In genomic region chr11:98922851-98923711, GRCm38 (mm10) we compare ENCODE assay signal across 9 mouse cellular contexts. TPM values are rescaled to one million over a fixed set of nuclear protein-coding genes. Genes with fewer than 3 reads are reported as not detected.
A peak's percentile ranks its signal among the peaks of the same experiment; 100 is the strongest.
DNase-seq lines count a peak whose midpoint lies in the region; ATAC-seq and TF ChIP-seq lines count a peak whose summit lies in the region.
"Not testable (repeated sequence)": the region's sequence is repeated elsewhere in the genome, so short reads cannot be mapped to it uniquely, and the experiment has no call there.
"Had no signal": no experiment of that assay in that cellular context is flagged by ENCODE, and none has a peak within 500 bp of the region (broad histone marks: within the 10 kb centered on the region; RNA-seq: fewer than 3 reads in every experiment).

No protein-coding gene starts in this region.

- DNase-seq in G1E (ENCODE audit: low spot score); heart, postnatal 0 days (ENCODE audit: low spot score): not testable (repeated sequence)
- DNase-seq in embryonic facial prominence, embryonic 10.5 days (ENCODE audit: low spot score) = peak; percentile 70
- peak; percentile 52 for DNase-seq in lung, postnatal 36 days

- peak overlapping the region; percentile 35; the same call in 1 of the 2 replicates for H3K4me3 ChIP-seq in G1E (ENCODE audit: low read depth, low read length)
- H3K4me3 ChIP-seq in embryonic facial prominence, embryonic 10.5 days = peak overlapping the region; percentile 22; the same call in 1 of the 2 replicates
- not testable (repeated sequence) for H3K4me3 ChIP-seq in heart, postnatal 0 days (ENCODE audit: low read depth, low read length); intestine, embryonic 16.5 days (ENCODE audit: low read length); limb, embryonic 13.5 days; stomach, embryonic 14.5 days (ENCODE audit: low read depth, low read length)

- H3K36me3 ChIP-seq in G1E (replicated peaks) = peaks cover 80% of the 10 kb centered on the region
- H3K36me3 ChIP-seq in embryonic facial prominence, embryonic 10.5 days (replicated peaks) = peaks cover 54% of the 10 kb centered on the region
- peaks cover 13% of the 10 kb centered on the region; the same call in 1 of the 2 replicates for H3K36me3 ChIP-seq in heart, postnatal 0 days (replicated peaks; ENCODE audit: control insufficient read depth, insufficient read depth, low read length)
- H3K36me3 ChIP-seq in intestine, embryonic 16.5 days (ENCODE audit: control insufficient read depth, insufficient read depth, low read length) = not testable (repeated sequence)
- peaks cover 26% of the 10 kb centered on the region for H3K36me3 ChIP-seq in limb, embryonic 13.5 days
- H3K36me3 ChIP-seq in stomach, embryonic 14.5 days (ENCODE audit: control insufficient read depth, insufficient read depth, low read length) = peaks cover 25% of the 10 kb centered on the region

- not testable (repeated sequence) for TF ChIP-seq EP300 in heart, postnatal 0 days (IDR thresholded peaks at IDR 0.05; ENCODE audit: low read depth)

- ATAC-seq in G1E (ENCODE audit: extremely low read depth, insufficient number of reproducible peaks, low FRiP score, poor library complexity, severe bottlenecking); heart, postnatal 0 days (ENCODE audit: insufficient read depth, low read depth): not testable (repeated sequence)
- ATAC-seq in frontal cortex, adult (ENCODE audit: low TSS enrichment) = peak; percentile 48; the same call in 1 of the 2 replicates
- peak; percentile 62 for ATAC-seq in intestine, embryonic 16.5 days
- peak; percentile 72 for ATAC-seq in limb, embryonic 13.5 days (ENCODE audit: low FRiP score, low read depth)
- ATAC-seq in stomach, embryonic 14.5 days (ENCODE audit: insufficient number of reproducible peaks, insufficient read depth, low FRiP score, low read depth) = peak; percentile 74; the same call in 1 of the 2 replicates

- H3K27me3 ChIP-seq in G1E (ENCODE audit: insufficient read depth, low read length); embryonic facial prominence, embryonic 10.5 days (replicated peaks; ENCODE audit: low read depth, poor library complexity, severe bottlenecking); heart, postnatal 0 days (ENCODE audit: control insufficient read depth, insufficient read depth, low read length); intestine, embryonic 16.5 days (replicated peaks; ENCODE audit: control insufficient read depth, insufficient read depth, low read length); limb, embryonic 13.5 days; stomach, embryonic 14.5 days (ENCODE audit: control insufficient read depth, insufficient read depth, low read length): not testable (repeated sequence)

- 42% methylated on average over 16 of the region's 16 CpGs for WGBS in embryonic facial prominence, embryonic 10.5 days
- 58% methylated on average over 16 of the region's 16 CpGs for WGBS in heart, postnatal 0 days
- WGBS in intestine, embryonic 16.5 days = 36% methylated on average over 16 of the region's 16 CpGs
- WGBS in limb, embryonic 13.5 days = 11% methylated on average over 16 of the region's 16 CpGs
- 26% methylated on average over 16 of the region's 16 CpGs for WGBS in stomach, embryonic 14.5 days

- not testable (repeated sequence) for H3K4me2 ChIP-seq in heart, postnatal 0 days (ENCODE audit: low read depth, low read length); intestine, embryonic 16.5 days (ENCODE audit: low read depth, low read length)
- peak overlapping the region; percentile 49 for H3K4me2 ChIP-seq in limb, embryonic 13.5 days (replicated peaks)
- H3K4me2 ChIP-seq in stomach, embryonic 14.5 days (replicated peaks; ENCODE audit: low read depth, low read length) = 0 out of 2 replicates have a peak overlapping the region, but pooled peaks have one; percentile 3

- peaks cover 91% of the 10 kb centered on the region for H3K4me1 ChIP-seq in G1E (ENCODE audit: insufficient read depth, low read depth, low read length)
- H3K4me1 ChIP-seq in embryonic facial prominence, embryonic 10.5 days = peaks cover 66% of the 10 kb centered on the region
- peaks cover 33% of the 10 kb centered on the region for H3K4me1 ChIP-seq in heart, postnatal 0 days (ENCODE audit: control insufficient read depth, insufficient read depth)
- peaks cover 46% of the 10 kb centered on the region for H3K4me1 ChIP-seq in intestine, embryonic 16.5 days (ENCODE audit: control insufficient read depth, insufficient read depth, low read length)
- peaks cover 68% of the 10 kb centered on the region for H3K4me1 ChIP-seq in limb, embryonic 13.5 days
- peaks cover 42% of the 10 kb centered on the region for H3K4me1 ChIP-seq in stomach, embryonic 14.5 days (ENCODE audit: control insufficient read depth, insufficient read depth, low read length)

- H3K27ac ChIP-seq in embryonic facial prominence, embryonic 10.5 days (replicated peaks) = peak overlapping the region; percentile 88
- peak overlapping the region; percentile 37 for H3K27ac ChIP-seq in heart, postnatal 0 days (ENCODE audit: low read depth)
- peak overlapping the region; percentile 75 for H3K27ac ChIP-seq in intestine, embryonic 16.5 days (ENCODE audit: low read length)
- H3K27ac ChIP-seq in limb, embryonic 13.5 days = peak overlapping the region; percentile 94
- peak overlapping the region; percentile 96 for H3K27ac ChIP-seq in stomach, embryonic 14.5 days (ENCODE audit: low read length)

- H3K9ac ChIP-seq in heart, postnatal 0 days (replicated peaks; ENCODE audit: low read depth, low read length); intestine, embryonic 16.5 days (ENCODE audit: low read depth, low read length); limb, embryonic 13.5 days; stomach, embryonic 14.5 days (replicated peaks; ENCODE audit: low read depth, low read length): not testable (repeated sequence)

- TF ChIP-seq CTCF in G1E (IDR thresholded peaks at IDR 0.05; ENCODE audit: low read depth, low read length); heart, postnatal 0 days (IDR thresholded peaks at IDR 0.05; ENCODE audit: low read depth): not testable (repeated sequence)

- not testable (repeated sequence) for H3K9me3 ChIP-seq in G1E (replicated peaks); embryonic facial prominence, embryonic 10.5 days; heart, postnatal 0 days (replicated peaks; ENCODE audit: control insufficient read depth, low read length); intestine, embryonic 16.5 days (ENCODE audit: control insufficient read depth, low read length); limb, embryonic 13.5 days; stomach, embryonic 14.5 days (ENCODE audit: control insufficient read depth, low read depth, low read length)

RNA-seq across cellular contexts. Expression of gene Rara, which starts 4.5 kb away (rescaled TPM):
- total RNA-seq in G1E (2014; fragmentation: Nextera tagmentation) (109 and 110 TPM in 2 replicates), G1E (2017) (16.9 and 17.1 TPM in 2 replicates)
- 84.4 and 103 TPM in 2 replicates for polyA plus RNA-seq in G1E (2012)
- polyA plus RNA-seq in embryonic facial prominence, embryonic 10.5 days (2016; fragmentation: Nextera tagmentation; extraction: Ambion mirVana) = 34.0 and 35.6 TPM in 2 replicates
- 24.0 and 36.2 TPM in 2 replicates for total RNA-seq in heart, postnatal 0 days (2014; rRNA removed; ENCODE audit: low replicate concordance)
- polyA plus RNA-seq in heart, postnatal 0 days (2015; fragmentation: Nextera tagmentation; extraction: Ambion mirVana) = 14.7 and 15.8 TPM in 2 replicates
- polyA plus RNA-seq in intestine, embryonic 16.5 days (2015; fragmentation: Nextera tagmentation; extraction: Ambion mirVana) = 28.2 and 31.2 TPM in 2 replicates
- 46.5 and 49.8 TPM in 2 replicates for polyA plus RNA-seq in limb, embryonic 13.5 days (2015; fragmentation: Nextera tagmentation; extraction: Ambion mirVana)
- 54.0 and 56.8 TPM in 2 replicates for polyA plus RNA-seq in stomach, embryonic 14.5 days (2014; fragmentation: Nextera tagmentation; extraction: Ambion mirVana)

RNA-seq across cellular contexts. Expression of gene Cdc6, which starts 15.5 kb away (rescaled TPM):
- total RNA-seq in G1E (2014; fragmentation: Nextera tagmentation) (60.7 and 84.9 TPM in 2 replicates), G1E (2017) (52.7 and 63.4 TPM in 2 replicates)
- polyA plus RNA-seq in G1E (2012) = 3.4 and 4.1 TPM in 2 replicates
- 65.1 and 69.1 TPM in 2 replicates for polyA plus RNA-seq in embryonic facial prominence, embryonic 10.5 days (2016; fragmentation: Nextera tagmentation; extraction: Ambion mirVana)
- total RNA-seq in heart, postnatal 0 days (2014; rRNA removed; ENCODE audit: low replicate concordance) = 1.4 and 2.2 TPM in 2 replicates
- polyA plus RNA-seq in heart, postnatal 0 days (2015; fragmentation: Nextera tagmentation; extraction: Ambion mirVana) = 4.2 and 4.5 TPM in 2 replicates
- polyA plus RNA-seq in intestine, embryonic 16.5 days (2015; fragmentation: Nextera tagmentation; extraction: Ambion mirVana) = 18.9 and 23.0 TPM in 2 replicates
- 31.4 and 32.3 TPM in 2 replicates for polyA plus RNA-seq in limb, embryonic 13.5 days (2015; fragmentation: Nextera tagmentation; extraction: Ambion mirVana)
- polyA plus RNA-seq in stomach, embryonic 14.5 days (2014; fragmentation: Nextera tagmentation; extraction: Ambion mirVana) = 31.4 and 32.6 TPM in 2 replicates

RNA-seq across cellular contexts. Expression of gene Wipf2, which starts 59.6 kb away (rescaled TPM):
- 25.4 and 29.9 TPM in 2 replicates for total RNA-seq in G1E (2014; fragmentation: Nextera tagmentation)
- total RNA-seq in G1E (2017) = 2.8 and 3.1 TPM in 2 replicates
- 21.5 and 23.9 TPM in 2 replicates for polyA plus RNA-seq in G1E (2012)
- 5.0 and 5.4 TPM in 2 replicates for polyA plus RNA-seq in embryonic facial prominence, embryonic 10.5 days (2016; fragmentation: Nextera tagmentation; extraction: Ambion mirVana)
- 3.4 and 6.2 TPM in 2 replicates for total RNA-seq in heart, postnatal 0 days (2014; rRNA removed; ENCODE audit: low replicate concordance)
- polyA plus RNA-seq in heart, postnatal 0 days (2015; fragmentation: Nextera tagmentation; extraction: Ambion mirVana) = 1.5 and 1.8 TPM in 2 replicates
- 3.4 and 3.5 TPM in 2 replicates for polyA plus RNA-seq in intestine, embryonic 16.5 days (2015; fragmentation: Nextera tagmentation; extraction: Ambion mirVana)
- polyA plus RNA-seq in limb, embryonic 13.5 days (2015; fragmentation: Nextera tagmentation; extraction: Ambion mirVana) = 4.9 and 5.4 TPM in 2 replicates
- 6.8 and 7.1 TPM in 2 replicates for polyA plus RNA-seq in stomach, embryonic 14.5 days (2014; fragmentation: Nextera tagmentation; extraction: Ambion mirVana)

RNA-seq across cellular contexts. Expression of gene Gjd3, which starts 59.7 kb away (rescaled TPM):
- total RNA-seq in G1E (2014; fragmentation: Nextera tagmentation) = not detected in 2 replicates
- total RNA-seq in G1E (2017) = not detected in 2 replicates
- not detected in 2 replicates for polyA plus RNA-seq in G1E (2012)
- polyA plus RNA-seq in embryonic facial prominence, embryonic 10.5 days (2016; fragmentation: Nextera tagmentation; extraction: Ambion mirVana) = 0.25 TPM in 1 of 2 replicates, not detected in the other
- total RNA-seq in heart, postnatal 0 days (2014; rRNA removed; ENCODE audit: low replicate concordance) = 4.2 and 14.7 TPM in 2 replicates
- 5.8 and 6.3 TPM in 2 replicates for polyA plus RNA-seq in heart, postnatal 0 days (2015; fragmentation: Nextera tagmentation; extraction: Ambion mirVana)
- 0.17 TPM in 1 of 2 replicates, not detected in the other for polyA plus RNA-seq in intestine, embryonic 16.5 days (2015; fragmentation: Nextera tagmentation; extraction: Ambion mirVana)
- 0.41 and 0.78 TPM in 2 replicates for polyA plus RNA-seq in limb, embryonic 13.5 days (2015; fragmentation: Nextera tagmentation; extraction: Ambion mirVana)
- polyA plus RNA-seq in stomach, embryonic 14.5 days (2014; fragmentation: Nextera tagmentation; extraction: Ambion mirVana) = not detected in 2 replicates
- polyA plus RNA-seq: C2C12 had no signal

Comparison
In these comparisons a context has a peak if more than half of its experiments do, and no peak if none do; other contexts are left out.
1. H3K27ac ChIP-seq: peak in every context shown above with its lines; median percentile 96 in stomach, embryonic 14.5 days; 94 in limb, embryonic 13.5 days; 88 in embryonic facial prominence, embryonic 10.5 days; 75 in intestine, embryonic 16.5 days; 37 in heart, postnatal 0 days.